Mouse (Mus musculus) limb, embryonic 14.5 days (tissue): ENCODE measurements around the gene Myo15. TPM values are rescaled to one million over a fixed set of nuclear protein-coding genes. Genes with fewer than 3 reads are reported as not detected.
"Not testable (repeated sequence)": the region's sequence is repeated elsewhere in the genome, so short reads cannot be mapped to it uniquely, and the experiment has no call there.

Experiments used
- ATAC-seq: fragments of 200-750 bp; cut with Nextera tagmentation; 2 replicates; pipeline ENCODE4 v1.8.0; 2017; ENCODE audit warnings: low read depth, moderate number of reproducible peaks, moderate TSS enrichment; ENCODE audit not compliant: low FRiP score
- DNase-seq: peaks from one replicate; pipeline ENCODE4 v3.0.0-alpha.2; 2015; ENCODE audit warnings: low spot score
- H3K27ac ChIP-seq: fragments of 300-500 bp; sonication (generic); replicated peaks from 2 replicates; pipeline ENCODE4 v1.5.1; 2014; ENCODE audit warnings: low read depth, mild to moderate bottlenecking, low read length, moderate library complexity, mixed read lengths
- H3K27me3 ChIP-seq: fragments of 300-500 bp; sonication (generic); 2 replicates; pipeline ENCODE4 v1.6.1; 2014; ENCODE audit warnings: low read length, mixed read lengths; ENCODE audit not compliant: control insufficient read depth, insufficient read depth
- H3K36me3 ChIP-seq: fragments of 300-500 bp; sonication (generic); 2 replicates; pipeline ENCODE4 v1.6.1; 2014; ENCODE audit warnings: mild to moderate bottlenecking, low read length, moderate library complexity, mixed read lengths; ENCODE audit not compliant: control insufficient read depth, insufficient read depth
- H3K4me1 ChIP-seq: fragments of 300-500 bp; sonication (generic); 2 replicates; pipeline ENCODE4 v1.6.1; 2014; ENCODE audit warnings: antibody characterized with exemption, low read length, mixed read lengths; ENCODE audit not compliant: control insufficient read depth, insufficient read depth
- H3K4me2 ChIP-seq: fragments of 300-500 bp; sonication (generic); replicated peaks from 2 replicates; pipeline ENCODE4 v1.6.1; 2014; ENCODE audit warnings: low read depth, mild to moderate bottlenecking, low read length, moderate library complexity; ENCODE audit not compliant: severe bottlenecking
- H3K4me3 ChIP-seq: fragments of 300-500 bp; sonication (generic); replicated peaks from 2 replicates; pipeline ENCODE4 v1.5.1; 2014; ENCODE audit warnings: low read length
- H3K9ac ChIP-seq: fragments of 300-500 bp; sonication (generic); 2 replicates; pipeline ENCODE4 v1.6.1; 2014; ENCODE audit warnings: mild to moderate bottlenecking, low read depth, low read length, moderate library complexity; ENCODE audit not compliant: severe bottlenecking
- H3K9me3 ChIP-seq: fragments of 300-500 bp; sonication (generic); 2 replicates; pipeline ENCODE4 v1.6.1; 2016; ENCODE audit warnings: low read length; ENCODE audit not compliant: control insufficient read depth
- POLR2A ChIP-seq: fragments of 200-500 bp; IDR thresholded peaks from 2 replicates; pipeline ENCODE4 v1.8.0; 2012; ENCODE audit warnings: inconsistent platforms, mild to moderate bottlenecking, moderate library complexity, borderline replicate concordance; ENCODE audit not compliant: insufficient read depth, insufficient read length; ENCODE audit errors: extremely low read depth
- WGBS: fragments of 180-500 bp; shearing (Covaris S2); extraction: QIAGEN DNeasy Blood & Tissue Kit; methylation state at CpG from one replicate; pipeline ENCODE4 v1.1.7; 2014; 5-methylcytosine and 5-hydroxymethylcytosine counted together
- polyA plus RNA-seq, 2 experiments: library from polyadenylated mRNA; depleted of rRNA in 1 of 2; stranded (reverse) in 1 of 2; unstranded in 1 of 2; fragments of >200 nt; fragmentation: Nextera tagmentation in 1 of 2; extraction: Ambion mirVana in 1 of 2; gene quantifications; 2 replicates each; pipeline versions ENCODE4 v1.2.1 to v1.2.3; 2012 to 2014

Myo15 gene
- polyA plus RNA-seq, 2 experiments: 0.54 to 1.4 TPM

GRCm38 (mm10) chr11:60538371-60539281, 69.5 kb downstream of the Myo15 start:
- no peaks in the 10 kb centered on the region for H3K9me3 ChIP-seq
- peaks cover 30% of the 10 kb centered on the region for H3K36me3 ChIP-seq
- no peaks in the 10 kb centered on the region for H3K27me3 ChIP-seq
- DNase-seq (peak; percentile 9), ATAC-seq (peak; percentile 4; the same call in 1 of the 2 replicates)
- H3K27ac ChIP-seq: peak overlapping the region; percentile 100
- no peak for TF ChIP-seq POLR2A
- H3K4me1 ChIP-seq: peaks cover 21% of the 10 kb centered on the region
- peak overlapping the region; percentile 95 for H3K4me3 ChIP-seq
- H3K9ac ChIP-seq: peak overlapping the region; percentile 89
- H3K4me2 ChIP-seq: peak overlapping the region; percentile 91
- under 1% methylated on average over 76 of the region's 93 CpGs for WGBS

DNA sequence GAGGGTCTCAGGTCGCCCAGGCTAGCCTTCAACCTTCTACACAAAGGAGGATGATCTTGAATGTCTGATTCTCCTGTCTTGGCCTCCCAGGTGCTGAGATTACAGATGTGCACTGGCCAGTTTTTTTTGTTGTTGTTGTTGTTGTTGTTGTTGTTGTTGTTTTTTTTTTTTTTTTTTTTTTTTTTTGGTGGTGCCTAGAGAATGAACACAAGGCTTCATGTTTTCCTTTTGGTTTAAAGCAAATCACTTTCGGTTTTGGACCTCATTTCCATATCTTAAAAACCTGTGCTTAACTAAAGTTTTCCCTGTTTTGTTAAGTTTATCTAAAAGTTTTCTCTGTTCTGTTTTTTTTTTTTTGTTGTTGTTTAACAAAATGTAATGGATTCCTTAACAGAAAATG, 70.4 kb downstream of the Myo15 start:
- peak overlapping the region; percentile 91 for H3K4me2 ChIP-seq
- peak overlapping the region; percentile 89 for H3K9ac ChIP-seq
- no peak for TF ChIP-seq POLR2A
- DNase-seq (no peak), ATAC-seq (no peak)
- no peaks in the 10 kb centered on the region for H3K9me3 ChIP-seq
- 2% methylated on average over 2 of the region's 2 CpGs for WGBS
- peak overlapping the region; percentile 95 for H3K4me3 ChIP-seq
- H3K27me3 ChIP-seq: no peaks in the 10 kb centered on the region
- no peak overlapping the region for H3K27ac ChIP-seq
- peaks cover 28% of the 10 kb centered on the region for H3K4me1 ChIP-seq
- H3K36me3 ChIP-seq: peaks cover 37% of the 10 kb centered on the region

GRCm38 (mm10) chr11:60540002-60540610, 71.0 kb downstream of the Myo15 start:
- Histone ChIP-seq H3K27ac (no peak overlapping the region), H3K4me2 (peak overlapping the region; percentile 91), H3K4me1 (peaks cover 28% of the 10 kb centered on the region), H3K9me3 (no peaks in the 10 kb centered on the region), H3K9ac (peak overlapping the region; percentile 47), H3K36me3 (peaks cover 39% of the 10 kb centered on the region), H3K4me3 (peak overlapping the region; percentile 95), H3K27me3 (no peaks in the 10 kb centered on the region)
- 8% methylated on average over 4 of the region's 4 CpGs for WGBS
- TF ChIP-seq POLR2A: no peak
- DNase-seq (no peak), ATAC-seq (no peak)

DNA sequence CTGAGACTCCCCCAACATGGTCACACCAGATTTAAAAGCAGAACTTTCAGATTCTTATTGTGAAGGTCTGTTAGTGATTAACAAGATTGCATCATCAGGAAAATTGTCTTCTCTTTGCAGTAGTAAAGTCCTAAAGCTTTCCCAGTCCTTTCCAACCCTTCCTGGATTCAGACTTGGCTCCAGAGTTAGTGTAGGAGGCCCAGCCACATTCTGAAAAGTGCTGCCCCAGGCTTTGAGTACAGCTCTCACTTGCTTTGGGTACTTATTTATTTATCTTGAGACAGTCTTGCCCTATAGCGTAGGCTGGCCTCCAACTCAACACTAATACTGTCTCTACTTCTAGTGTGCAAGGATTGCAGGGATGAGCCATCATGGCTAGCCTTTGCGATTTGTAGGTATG, 71.6 kb downstream of the Myo15 start:
- H3K27me3 ChIP-seq: no peaks in the 10 kb centered on the region
- WGBS: 65% methylated on average over 2 of the region's 2 CpGs
- peak overlapping the region; percentile 95 for H3K4me3 ChIP-seq
- H3K36me3 ChIP-seq: peaks cover 39% of the 10 kb centered on the region
- TF ChIP-seq POLR2A: no peak
- H3K27ac ChIP-seq: no peak overlapping the region
- H3K4me2 ChIP-seq: peak overlapping the region; percentile 91
- H3K4me1 ChIP-seq: peaks cover 28% of the 10 kb centered on the region
- ATAC-seq: no peak
- H3K9ac ChIP-seq: peak overlapping the region; percentile 47
- H3K9me3 ChIP-seq: no peaks in the 10 kb centered on the region
- DNase-seq: no peak

DNA sequence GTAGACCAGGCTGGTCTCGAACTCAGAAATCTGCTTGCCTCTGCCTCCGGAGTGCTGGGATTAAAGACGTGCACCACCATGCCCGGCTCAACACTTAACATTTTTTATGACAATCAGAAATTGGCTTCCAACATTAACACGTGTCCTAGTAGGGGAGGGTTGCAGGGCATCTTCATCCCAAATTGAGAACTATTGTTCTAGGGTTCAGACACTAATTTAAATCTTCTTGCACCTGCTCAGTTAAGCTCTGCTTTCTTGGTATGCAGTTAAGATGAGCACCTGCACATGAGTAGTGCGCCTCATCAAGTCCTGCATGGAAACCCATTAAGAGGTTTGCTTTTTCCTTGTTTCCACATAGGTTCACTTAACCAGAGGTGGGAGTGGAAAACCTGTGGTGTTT, 72.7 kb downstream of the Myo15 start:
- Histone ChIP-seq H3K9me3 (no peaks in the 10 kb centered on the region), H3K9ac (no peak overlapping the region), H3K4me1 (peaks cover 23% of the 10 kb centered on the region), H3K36me3 (peaks cover 46% of the 10 kb centered on the region), H3K27me3 (no peaks in the 10 kb centered on the region), H3K4me3 (no peak overlapping the region), H3K27ac (no peak overlapping the region), H3K4me2 (no peak overlapping the region; the same call in 1 of the 2 replicates)
- no peak for TF ChIP-seq POLR2A
- ATAC-seq (no peak), DNase-seq (no peak)
- 88% methylated on average over 6 of the region's 6 CpGs for WGBS

DNA sequence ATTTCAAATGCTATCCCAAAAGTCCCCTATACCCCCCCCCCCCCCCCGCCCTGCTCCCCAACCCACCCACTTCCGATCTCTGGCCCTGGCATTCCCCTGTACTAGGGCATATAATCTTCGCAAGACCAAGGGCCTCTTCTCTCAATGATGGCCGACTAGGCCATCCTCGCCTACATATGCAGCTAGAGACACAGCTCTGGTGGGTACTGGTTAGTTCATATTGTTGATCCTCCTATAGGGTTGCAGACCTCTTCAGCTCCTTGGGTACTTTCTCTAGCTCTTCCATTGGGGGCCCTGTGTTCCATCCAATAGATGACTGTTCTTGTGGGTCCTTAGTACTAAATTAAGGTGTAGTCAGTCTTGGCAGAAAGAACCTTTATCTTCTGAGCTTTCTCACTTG, 74.1 kb downstream of the Myo15 start:
- not testable (repeated sequence) for H3K9ac ChIP-seq, H3K27me3 ChIP-seq, H3K9me3 ChIP-seq, H3K27ac ChIP-seq, H3K4me3 ChIP-seq, DNase-seq, H3K4me2 ChIP-seq, ATAC-seq
- 83% methylated on average over 4 of the region's 5 CpGs for WGBS
- peaks cover 23% of the 10 kb centered on the region for H3K4me1 ChIP-seq
- H3K36me3 ChIP-seq: peaks cover 60% of the 10 kb centered on the region
